Mouse (Mus musculus): Measurements from ENCODE around the gene Ppp2r3a. TPM values are rescaled to one million over a fixed set of nuclear protein-coding genes. Genes with fewer than 3 reads are reported as not detected.

The Ppp2r3a gene
- total RNA-seq (2021), result 10 to 100 TPM; 29.0 to 30.9 TPM
- long read RNA-seq, experiment 1, full-length matches to known transcripts, result 9 of 17 reads
- long read RNA-seq, experiment 1, partial matches to known transcripts, result 4 of 17 reads
- long read RNA-seq, experiment 1, other reads (novel, unspliced or antisense), result 4 of 17 reads
- long read RNA-seq, experiment 2, full-length matches to known transcripts, result 1 of 14 reads
- long read RNA-seq, experiment 2, partial matches to known transcripts, result 5 of 14 reads
- long read RNA-seq, experiment 2, other reads (novel, unspliced or antisense), result 8 of 14 reads

DNA sequence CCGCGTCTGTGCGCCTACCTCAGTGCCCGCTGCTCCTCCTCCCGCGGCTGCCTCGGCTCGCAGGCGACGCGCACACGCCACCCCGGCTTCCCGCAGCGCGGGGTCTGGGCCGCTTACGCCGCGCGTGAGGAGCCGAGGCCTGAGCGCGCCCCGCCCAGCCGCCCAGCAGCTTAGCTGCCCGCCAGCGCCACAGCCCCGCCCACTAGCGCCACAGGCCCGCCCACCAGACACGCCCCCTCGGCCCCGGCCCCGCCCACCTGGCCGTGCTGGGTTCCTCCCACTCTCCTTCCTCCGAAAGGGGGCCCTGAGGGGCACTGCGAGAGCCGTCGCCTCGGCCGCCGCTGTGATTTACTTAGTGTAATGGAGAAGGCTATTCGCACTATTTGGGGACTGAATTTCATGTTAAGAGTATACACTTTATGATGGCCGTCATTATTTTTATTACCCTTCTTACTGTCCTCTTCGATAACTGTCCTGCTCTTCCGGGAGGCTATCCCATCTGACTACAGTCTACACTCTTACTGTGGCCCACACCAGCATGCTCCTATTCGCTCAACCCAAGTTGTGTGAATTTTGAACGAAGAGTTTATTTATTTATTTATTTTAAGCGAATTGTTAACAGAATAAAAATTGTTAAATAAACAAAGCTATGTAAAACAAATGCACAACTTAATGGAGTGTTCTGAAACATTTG is at the start of gene Ppp2r3a:
Gene Ppp2r3a, minus strand, starts transcription at position 152 of the 694 bp plus-strand sequence.
- TF ChIP-seq CTCF (conservative IDR thresholded peaks at IDR 0.05), result 0 out of 2 replicates have a peak, but pooled peaks have one; percentile 9
- DNase-seq (ENCODE audit: low spot score in 2 of 2), result peak; percentile 96 to 98
- Histone ChIP-seq H3K4me3 (peak within 1 kb of the TSS; percentile 92), H3K27ac (peak within 1 kb of the TSS; percentile 95)

GRCm38 (mm10) chr9:101300441-101300935 is 48.9 kb upstream of the Ppp2r3a start:
- DNase-seq (ENCODE audit: low spot score in 2 of 2), result no peak
- Histone ChIP-seq H3K4me3 (no peak overlapping the region), H3K27ac (no peak overlapping the region)
- TF ChIP-seq CTCF (conservative IDR thresholded peaks at IDR 0.05), result no peak

DNA sequence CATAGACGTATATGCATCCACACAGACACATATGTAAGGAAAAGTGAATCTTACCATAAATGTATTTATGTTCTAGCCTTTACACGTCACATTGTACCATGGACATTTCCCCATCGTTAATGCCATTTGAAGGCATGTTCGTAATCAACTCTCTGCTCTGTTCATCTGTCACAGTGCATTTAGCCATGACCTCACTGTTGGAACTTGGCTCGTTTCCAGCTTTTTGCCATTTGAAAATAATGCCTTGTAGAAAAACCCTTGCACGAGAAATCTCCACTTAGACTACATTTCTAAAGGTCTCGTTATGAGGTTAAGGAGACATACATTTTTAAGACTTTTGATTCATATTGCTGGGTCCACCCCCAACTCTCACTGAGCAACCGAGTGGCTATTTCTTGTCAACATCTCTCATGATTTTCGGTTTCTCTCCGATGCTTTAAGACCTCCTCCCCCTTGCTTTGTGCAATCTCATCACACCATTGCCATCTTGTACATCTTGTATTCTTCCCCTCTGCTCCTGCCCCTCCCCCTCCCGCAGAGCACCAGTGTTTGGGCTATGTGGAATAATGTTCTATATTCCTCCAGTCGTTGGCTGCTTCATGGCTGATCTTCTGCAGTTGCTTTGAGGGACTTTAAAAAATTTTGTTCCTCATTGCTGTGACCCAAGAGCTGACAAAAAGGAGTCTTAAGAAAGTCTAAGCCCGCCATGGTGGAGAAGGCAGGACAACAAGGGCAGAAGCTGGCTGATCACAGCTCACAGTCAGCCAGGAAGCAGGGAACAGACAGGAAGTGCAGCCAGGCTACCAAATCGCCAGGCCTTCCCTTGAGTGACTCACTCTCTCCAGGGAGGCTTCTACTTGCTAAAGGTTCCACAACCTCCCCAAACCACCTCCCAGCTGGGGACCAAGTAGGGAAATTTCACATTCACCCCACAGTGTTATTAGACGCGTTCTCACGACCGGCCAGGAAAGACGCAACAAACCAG is 40.4 kb upstream of the Ppp2r3a start:
- H3K4me3 ChIP-seq, result no peak overlapping the region
- no peak for DNase-seq (ENCODE audit: low spot score in 2 of 2)
- no peak overlapping the region; the same call in 1 of the 2 replicates for H3K27ac ChIP-seq
- no peak for TF ChIP-seq CTCF (conservative IDR thresholded peaks at IDR 0.05)

GRCm38 (mm10) chr9:101290876-101291275 is 39.3 kb upstream of the Ppp2r3a start:
- no peak overlapping the region for H3K4me3 ChIP-seq
- no peak overlapping the region for H3K27ac ChIP-seq
- no peak for DNase-seq (ENCODE audit: low spot score in 2 of 2)
- no peak for TF ChIP-seq CTCF (conservative IDR thresholded peaks at IDR 0.05)

- no peak overlapping the region for H3K4me3 ChIP-seq
- DNase-seq (ENCODE audit: low spot score in 2 of 2), result no peak
- H3K27ac ChIP-seq, result no peak overlapping the region
- no peak for TF ChIP-seq CTCF (conservative IDR thresholded peaks at IDR 0.05)
Observed at GRCm38 (mm10) chr9:101289750-101290149, 38.2 kb upstream of the Ppp2r3a start.

GRCm38 (mm10) chr9:101288901-101289647 is 37.5 kb upstream of the Ppp2r3a start:
- no peak overlapping the region for H3K27ac ChIP-seq
- DNase-seq (ENCODE audit: low spot score in 2 of 2), result no peak
- H3K4me3 ChIP-seq, result no peak overlapping the region
- TF ChIP-seq CTCF (conservative IDR thresholded peaks at IDR 0.05), result no peak

DNA sequence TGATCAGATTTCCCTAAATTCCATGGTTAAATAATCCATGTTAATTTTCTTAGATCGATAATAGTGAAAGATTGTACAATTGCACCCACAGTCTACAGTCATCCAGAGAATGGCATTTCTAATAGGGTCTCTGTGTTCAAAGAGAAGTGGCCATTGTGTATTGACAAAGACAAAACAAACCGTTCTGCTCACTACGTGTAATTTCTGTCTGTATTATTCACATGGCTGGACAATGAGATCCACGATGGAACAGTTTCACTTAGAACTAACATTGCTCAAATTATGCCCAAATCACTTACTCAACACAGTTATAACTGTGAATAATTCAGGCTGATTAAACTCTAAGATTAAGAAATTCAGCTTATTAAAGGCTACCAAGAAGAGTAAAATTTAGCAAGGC is 35.2 kb upstream of the Ppp2r3a start:
- no peak for DNase-seq (ENCODE audit: low spot score in 2 of 2)
- TF ChIP-seq CTCF (conservative IDR thresholded peaks at IDR 0.05), result no peak
- H3K27ac ChIP-seq, result peak overlapping the region; percentile 28

DNA sequence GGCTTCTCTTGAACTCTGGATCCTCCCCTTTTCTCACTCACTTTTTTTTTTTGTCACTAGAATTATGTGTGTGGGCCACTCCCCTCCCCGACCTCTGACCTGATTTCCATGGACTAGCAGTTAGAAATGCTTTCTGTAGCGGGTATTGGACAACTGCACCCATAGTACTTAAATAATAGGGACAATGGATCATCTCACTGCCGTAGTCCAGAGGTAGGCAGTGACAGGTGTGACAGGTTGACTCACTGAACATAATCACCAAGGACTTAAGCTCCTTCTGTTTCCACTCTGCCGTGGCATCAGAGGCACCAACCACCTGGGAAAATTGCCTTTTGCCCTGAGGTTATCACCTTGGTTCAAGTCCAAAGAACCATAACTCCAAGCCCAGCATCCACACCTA is 32.5 kb upstream of the Ppp2r3a start:
- no peak for TF ChIP-seq CTCF (conservative IDR thresholded peaks at IDR 0.05)
- H3K27ac ChIP-seq, result no peak overlapping the region
- no peak overlapping the region for H3K4me3 ChIP-seq
- no peak for DNase-seq (ENCODE audit: low spot score in 2 of 2)

More for the DNA sequence above, 35.2 kb upstream of the Ppp2r3a start:
- no peak overlapping the region for H3K4me3 ChIP-seq

DNA sequence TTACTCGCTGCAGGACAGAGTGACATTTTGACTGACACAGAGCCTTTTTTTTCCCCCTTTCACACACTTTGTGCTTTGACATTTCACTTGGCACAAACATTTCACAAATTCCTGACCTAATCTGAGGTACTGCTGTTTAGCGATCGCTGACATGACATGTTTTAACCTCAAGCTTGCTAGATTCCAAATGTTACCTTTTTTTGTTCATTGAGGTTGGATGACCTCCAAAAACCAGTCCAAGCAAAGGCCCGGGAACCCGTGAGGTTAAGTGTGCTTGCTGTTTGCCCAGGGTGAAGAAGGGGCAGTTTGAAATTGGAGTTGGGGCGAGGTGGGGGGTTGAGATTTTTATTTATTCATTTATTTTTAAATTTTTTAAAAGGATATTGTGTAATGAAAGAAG is 31.1 kb upstream of the Ppp2r3a start:
- H3K27ac ChIP-seq, result no peak overlapping the region
- no peak overlapping the region for H3K4me3 ChIP-seq
- DNase-seq (ENCODE audit: low spot score in 2 of 2), result no peak
- no peak for TF ChIP-seq CTCF (conservative IDR thresholded peaks at IDR 0.05)

DNA sequence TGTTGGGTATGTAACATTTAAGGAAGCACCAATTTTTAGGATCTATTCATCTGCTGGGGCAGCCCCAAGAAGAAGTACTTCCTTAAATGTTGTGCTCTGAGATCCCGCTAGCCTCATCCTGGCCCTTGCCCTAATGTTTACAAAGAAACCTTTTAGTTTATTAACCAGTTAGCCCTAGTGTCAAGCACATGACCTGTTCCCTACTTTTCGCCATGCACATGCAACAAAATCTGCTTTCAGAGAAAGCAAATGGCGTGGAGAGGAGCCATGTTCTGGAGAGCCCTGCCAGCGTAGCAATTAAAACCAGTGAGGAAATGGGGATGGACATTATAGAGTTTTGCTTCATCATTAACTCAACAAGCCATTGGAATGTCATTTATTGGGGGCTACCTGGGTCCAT is 30.3 kb upstream of the Ppp2r3a start:
- Histone ChIP-seq H3K27ac (no peak overlapping the region), H3K4me3 (no peak overlapping the region)
- TF ChIP-seq CTCF (conservative IDR thresholded peaks at IDR 0.05), result no peak
- DNase-seq (ENCODE audit: low spot score in 2 of 2), result no peak

DNA sequence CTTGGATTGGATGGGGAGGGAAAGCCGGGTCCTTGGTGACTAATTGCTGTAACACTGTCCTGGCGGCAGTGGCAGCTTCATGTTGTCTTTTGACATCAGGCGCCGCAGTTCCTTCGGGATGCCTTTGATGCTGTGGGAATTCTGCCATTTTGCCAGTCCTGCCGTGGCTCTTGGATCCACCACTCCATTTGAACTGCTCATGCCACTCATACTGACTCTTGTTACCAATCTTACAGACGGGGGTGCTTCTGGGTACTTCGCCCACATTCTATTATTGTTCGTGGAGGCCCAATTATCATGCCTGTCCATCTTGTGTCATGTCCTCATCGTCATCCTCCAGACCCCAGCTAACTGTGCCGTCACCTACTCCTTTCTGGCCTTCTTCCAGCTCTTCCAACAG is 29.7 kb upstream of the Ppp2r3a start:
- Histone ChIP-seq H3K4me3 (no peak overlapping the region), H3K27ac (no peak overlapping the region)
- no peak for DNase-seq (ENCODE audit: low spot score in 2 of 2)
- no peak for TF ChIP-seq CTCF (conservative IDR thresholded peaks at IDR 0.05)

DNA sequence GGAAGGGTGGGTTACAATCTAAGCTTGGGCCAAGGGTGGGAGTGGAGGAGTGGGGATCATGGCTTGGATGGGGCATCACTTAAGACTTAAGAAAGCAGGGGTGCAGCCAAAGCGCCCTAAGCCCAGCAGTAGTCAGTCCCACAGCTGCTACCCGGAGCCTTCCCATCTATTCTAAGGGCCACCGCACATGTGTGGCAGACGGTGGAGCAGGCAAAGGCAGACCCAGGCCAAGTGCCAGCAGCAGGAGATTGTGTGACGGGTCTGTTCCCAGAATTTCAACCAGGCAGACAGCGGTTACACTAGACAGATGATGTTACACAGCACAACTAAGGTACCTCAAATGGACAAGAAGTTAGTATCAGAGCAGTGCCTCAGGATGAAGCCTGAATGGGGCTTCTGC is 29.3 kb upstream of the Ppp2r3a start:
- DNase-seq (ENCODE audit: low spot score in 2 of 2), result no peak
- Histone ChIP-seq H3K4me3 (no peak overlapping the region), H3K27ac (no peak overlapping the region)
- no peak for TF ChIP-seq CTCF (conservative IDR thresholded peaks at IDR 0.05)

All from layer of hippocampus, adult 2 months (tissue).